Mouse (Mus musculus) liver, embryonic 14.5 days (tissue): ENCODE measurements around the gene Memo1. TPM values are rescaled to one million over a fixed set of nuclear protein-coding genes. Genes with fewer than 3 reads are reported as not detected.
A peak's percentile ranks its signal among the peaks of the same experiment; 100 is the strongest.
"Not testable (repeated sequence)": the region's sequence is repeated elsewhere in the genome, so short reads cannot be mapped to it uniquely, and the experiment has no call there.

Experiments
- ATAC-seq: fragments of 200-750 bp; cut with Nextera tagmentation; 2 replicates; pipeline ENCODE4 v1.8.0; 2017; ENCODE audit warnings: moderate number of reproducible peaks, mild to moderate bottlenecking, moderate library complexity; ENCODE audit not compliant: insufficient read depth
- DNase-seq, 3 experiments: peaks; one replicate each; pipeline ENCODE4 v3.0.0-alpha.2; 2012 to 2013; ENCODE audit warnings: low read depth in 3 of 3, low spot score in 3 of 3
- H3K27ac ChIP-seq: fragments of 300-500 bp; sonication (generic); 2 replicates; pipeline ENCODE4 v1.5.1; 2014; ENCODE audit warnings: moderate library complexity, mild to moderate bottlenecking, control low read depth, inconsistent platforms
- H3K27me3 ChIP-seq: fragments of 300-500 bp; sonication (generic); 2 replicates; pipeline ENCODE4 v1.6.1; 2014; ENCODE audit warnings: mild to moderate bottlenecking, low read length, moderate library complexity; ENCODE audit not compliant: control insufficient read depth, insufficient read depth
- H3K36me3 ChIP-seq: fragments of 300-500 bp; sonication (generic); replicated peaks from 2 replicates; pipeline ENCODE4 v1.6.1; 2014; ENCODE audit warnings: low read depth; ENCODE audit not compliant: control insufficient read depth, insufficient read depth
- H3K4me1 ChIP-seq, 2 experiments: fragments of 200-500 bp in 1 of 2; fragments of 300-500 bp in 1 of 2; sonication (generic) in 1 of 2; replicated peaks; 2 replicates each; pipeline ENCODE4 v1.6.1; 2012 to 2014; ENCODE audit warnings: antibody characterized with exemption in 1 of 2, inconsistent platforms in 1 of 2, low read length in 1 of 2; ENCODE audit not compliant: control insufficient read depth in 2 of 2, insufficient read depth in 2 of 2
- H3K4me2 ChIP-seq: fragments of 300-500 bp; sonication (generic); 2 replicates; pipeline ENCODE4 v1.6.1; 2014; ENCODE audit warnings: low read depth, mild to moderate bottlenecking, control low read depth, moderate library complexity
- H3K4me3 ChIP-seq, 2 experiments: fragments of 200-500 bp in 1 of 2; fragments of 300-500 bp in 1 of 2; sonication (generic) in 1 of 2; 2 replicates each; pipeline ENCODE4 v1.5.1; 2012 to 2014; ENCODE audit warnings: low read depth in 2 of 2, low read length in 2 of 2, mild to moderate bottlenecking in 2 of 2, control low read depth in 1 of 2, inconsistent platforms in 1 of 2, moderate library complexity in 1 of 2; ENCODE audit not compliant: insufficient read depth in 1 of 2
- H3K9ac ChIP-seq: fragments of 300-500 bp; sonication (generic); replicated peaks from 2 replicates; pipeline ENCODE4 v1.6.1; 2014; ENCODE audit warnings: mild to moderate bottlenecking, control low read depth, moderate library complexity
- H3K9me3 ChIP-seq: fragments of 300-500 bp; sonication (generic); 2 replicates; pipeline ENCODE4 v1.6.1; 2016; ENCODE audit warnings: low read length, mixed read lengths; ENCODE audit not compliant: control insufficient read depth
- CTCF ChIP-seq: IDR thresholded peaks from 2 replicates; pipeline ENCODE4 v1.5.1; 2016; ENCODE audit warnings: antibody characterized with exemption, low read depth, control low read depth
- EP300 ChIP-seq: IDR thresholded peaks from 2 replicates; pipeline ENCODE4 v1.6.1; 2016; ENCODE audit warnings: antibody characterized with exemption, low read depth
- WGBS: fragments of 180-500 bp; shearing (Covaris S2); extraction: QIAGEN DNeasy Blood & Tissue Kit; methylation state at CpG from one replicate; pipeline ENCODE4 v1.1.7; 2014; ENCODE audit not compliant: insufficient replicate concordance; 5-methylcytosine and 5-hydroxymethylcytosine counted together
- polyA plus RNA-seq, 2 experiments: library from polyadenylated mRNA; depleted of rRNA in 1 of 2; stranded (reverse) in 1 of 2; unstranded in 1 of 2; fragments of >200 nt; fragmentation: Nextera tagmentation in 1 of 2; extraction: Ambion mirVana in 1 of 2; gene quantifications; 2 replicates each; pipeline versions ENCODE4 v1.2.1 to v1.2.3; 2012 to 2014

Gene Memo1
- polyA plus RNA-seq, 2 experiments, result 38.8 to 111 TPM

- WGBS, result 32% methylated on average over 4 of the region's 4 CpGs
- Histone ChIP-seq H3K9ac (no peak overlapping the region), H3K4me1 (peaks cover 7 to 11% of the 10 kb centered on the region in 2 experiments), H3K9me3 (no peaks in the 10 kb centered on the region), H3K4me3 (no peak overlapping the region), H3K27me3 (no peaks in the 10 kb centered on the region), H3K27ac (peak overlapping the region; percentile 60), H3K36me3 (peaks cover 38% of the 10 kb centered on the region), H3K4me2 (peak overlapping the region; percentile 36)
- no peak for DNase-seq
- peak; percentile 98 for ATAC-seq
- TF ChIP-seq CTCF (no peak), EP300 (peak; percentile 88)
These were observed 8.7 kb upstream of the Memo1 start for GRCm38 (mm10) chr17:74304060-74304459.

GRCm38 (mm10) chr17:74300089-74300488 lies 4.8 kb upstream of the Memo1 start:
- Histone ChIP-seq H3K4me1 (peaks cover 10 to 12% of the 10 kb centered on the region in 2 experiments), H3K4me2 (no peak overlapping the region), H3K9ac (no peak overlapping the region), H3K4me3 (no peak overlapping the region), H3K27me3 (no peaks in the 10 kb centered on the region), H3K9me3 (no peaks in the 10 kb centered on the region), H3K36me3 (peaks cover 18% of the 10 kb centered on the region), H3K27ac (no peak overlapping the region)
- 78% methylated on average over 5 of the region's 5 CpGs for WGBS
- TF ChIP-seq EP300 (no peak), CTCF (no peak)
- ATAC-seq (no peak), DNase-seq (no peak)

- peaks cover 15% of the 10 kb centered on the region for H3K36me3 ChIP-seq
- not testable (repeated sequence) for H3K9ac ChIP-seq, H3K9me3 ChIP-seq, DNase-seq, H3K4me2 ChIP-seq, ATAC-seq, H3K27ac ChIP-seq, H3K4me1 ChIP-seq, H3K27me3 ChIP-seq, H3K4me3 ChIP-seq
- 88% methylated on average over 5 of the region's 5 CpGs for WGBS
These were observed 1.7 kb upstream of the Memo1 start for GRCm38 (mm10) chr17:74296991-74297390.

- DNase-seq, result peak in 1 of 3 experiments; percentile 57
- no peak for ATAC-seq
- 41% methylated on average over 11 of the region's 11 CpGs for WGBS
These were observed 929 bp upstream of the Memo1 start for GRCm38 (mm10) chr17:74296076-74296823.

GRCm38 (mm10) chr17:74294426-74295025 lies 795 bp downstream of the Memo1 start:
- Histone ChIP-seq H3K4me2 (peak overlapping the region; percentile 89), H3K27ac (peak overlapping the region; percentile 69), H3K4me1 (peaks cover 26 to 28% of the 10 kb centered on the region in 2 experiments), H3K4me3 (peak overlapping the region; percentile 72 to 84), H3K27me3 (no peaks in the 10 kb centered on the region), H3K36me3 (peaks cover 9% of the 10 kb centered on the region), H3K9me3 (no peaks in the 10 kb centered on the region), H3K9ac (peak overlapping the region; percentile 85)
- DNase-seq, result peak in 2 of 3 experiments; percentile 71 to 72
- TF ChIP-seq CTCF, result peak; percentile 20; the same call in 1 of the 2 replicates
- no peak for TF ChIP-seq EP300
- ATAC-seq, result peak; percentile 89
- under 1% methylated on average over 74 of the region's 80 CpGs for WGBS

More at GRCm38 (mm10) chr17:74296076-74296823, 929 bp upstream of the Memo1 start:
- Histone ChIP-seq H3K4me3 (peak overlapping the region; percentile 84 to 85), H3K27me3 (no peaks in the 10 kb centered on the region), H3K4me1 (peaks cover 9 to 10% of the 10 kb centered on the region in 2 experiments), H3K9me3 (no peaks in the 10 kb centered on the region), H3K4me2 (peak overlapping the region; percentile 98), H3K36me3 (peaks cover 11% of the 10 kb centered on the region), H3K27ac (peak overlapping the region; percentile 87), H3K9ac (peak overlapping the region; percentile 88)
- TF ChIP-seq EP300 (no peak), CTCF (peak; percentile 74)
